Mouse (Mus musculus) central nervous system, embryonic 18 days (tissue): Measurements from ENCODE around the gene Olfr218. TPM values are rescaled to one million over a fixed set of nuclear protein-coding genes. Genes with fewer than 3 reads are reported as not detected.

ENCODE experiments used
- polyA plus RNA-seq: library from polyadenylated mRNA; depleted of rRNA; stranded (reverse); fragments of >200 nt; gene quantifications from 2 replicates; pipeline ENCODE4 v1.2.3, GENCODE M21; 2012; rRNA removed

Gene Olfr218
- polyA plus RNA-seq = not detected in 2 replicates

DNA sequence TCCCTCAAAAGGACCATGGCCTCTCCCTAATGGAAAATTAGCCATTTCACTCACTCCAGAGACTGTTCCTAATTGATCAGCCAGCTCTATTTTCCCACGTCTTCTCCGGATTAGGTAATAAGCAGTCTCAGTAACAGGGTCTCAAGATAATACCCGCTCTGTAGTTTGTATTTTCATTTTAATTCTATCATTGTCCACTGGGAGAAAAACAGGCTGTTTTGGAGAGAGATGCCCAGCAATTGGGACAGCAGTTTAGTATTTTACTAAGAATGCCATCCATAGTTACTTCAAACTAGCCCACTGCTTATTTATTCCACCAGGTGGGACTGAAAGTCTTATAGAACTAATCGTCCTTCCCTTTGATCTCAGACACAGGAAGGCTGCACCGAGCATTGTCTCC, at the start of gene Olfr218:
TSS of gene Olfr218 (plus strand) at position 301 of the 400 bp plus-strand sequence.

DNA sequence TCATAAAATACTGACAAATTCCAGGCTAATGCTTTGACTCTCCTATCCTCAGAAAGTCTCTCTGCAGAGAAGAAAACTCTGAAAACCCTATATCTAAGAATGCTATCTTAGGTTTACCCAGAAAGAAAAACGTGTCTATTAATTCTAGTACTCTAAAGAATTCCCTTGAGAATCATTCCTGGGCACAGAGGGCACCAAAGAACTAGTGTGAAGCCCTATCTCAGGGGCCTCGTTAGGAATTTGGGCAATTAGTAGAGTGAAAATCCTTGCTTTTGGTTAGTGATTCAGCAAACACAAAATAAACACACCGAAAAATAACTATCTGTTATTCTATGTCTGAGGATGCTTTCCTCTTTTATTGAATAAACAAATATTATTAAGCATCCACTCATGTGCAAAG, 7.1 kb upstream of the Olfr218 start, which contains the start of gene Olfr1406:
TSS of gene Olfr1406 (minus strand) at position 101 of the 400 bp plus-strand sequence.

DNA sequence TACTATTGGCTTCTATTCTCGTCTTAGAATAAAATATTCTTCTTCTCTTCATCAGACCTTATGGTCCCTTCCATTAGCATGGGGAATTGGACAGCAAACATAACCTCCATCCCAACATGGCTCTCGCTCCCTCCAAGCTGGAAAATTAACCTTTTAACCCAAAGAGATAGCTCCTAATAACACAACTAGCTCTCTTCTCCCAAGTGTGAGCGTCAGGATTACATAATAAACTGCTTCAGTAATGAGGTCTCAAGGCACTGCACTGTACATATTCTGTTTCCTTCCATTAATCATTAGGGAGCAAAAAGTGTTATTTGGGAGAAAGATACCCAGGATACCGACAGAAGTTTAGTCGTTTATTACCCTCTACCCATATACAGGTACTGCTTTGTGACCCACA, 14.5 kb downstream of the Olfr218 start, which contains the start of gene Olfr1404:
TSS of gene Olfr1404 (plus strand) at position 301 of the 400 bp plus-strand sequence.

DNA sequence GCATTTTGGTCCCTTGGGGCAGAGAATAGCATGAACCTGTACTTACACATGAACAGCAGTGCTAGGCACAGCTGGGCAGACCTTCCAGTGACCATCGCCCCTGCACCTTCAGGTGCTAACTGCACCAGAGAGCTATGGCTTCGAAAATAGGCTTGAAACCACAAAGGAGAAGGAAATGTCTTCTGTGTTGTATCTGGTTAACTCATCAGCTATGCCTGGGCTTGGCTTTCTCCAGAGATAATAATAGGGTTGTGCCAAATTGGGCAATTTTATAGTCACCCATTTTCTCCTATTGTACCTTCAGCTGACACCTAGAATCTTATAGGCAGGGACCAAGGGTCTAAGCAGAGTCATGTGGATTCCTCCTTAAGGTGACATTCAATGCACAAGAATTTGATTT, 29.5 kb downstream of the Olfr218 start, which contains the start of gene Fcer1a:
TSS of gene Fcer1a (minus strand) at position 134 of the 400 bp plus-strand sequence.

Other genes with a start within 250 kb of the Olfr218 start
- not detected in 2 replicates for gene Olfr16, start 247.4 kb upstream of the Olfr218 start, polyA plus RNA-seq
- not detected in 2 replicates for gene Olfr1408, start 60.4 kb upstream of the Olfr218 start, polyA plus RNA-seq
- not detected in 2 replicates for gene Olfr1406, start 7.2 kb upstream of the Olfr218 start, polyA plus RNA-seq
- not detected in 2 replicates for gene Olfr1404, start 14.6 kb downstream of the Olfr218 start, polyA plus RNA-seq
- gene Fcer1a, start 29.4 kb downstream of the Olfr218 start, polyA plus RNA-seq = 0.05 TPM in 1 of 2 replicates, not detected in the other
- gene Olfr418, start 68.2 kb downstream of the Olfr218 start, polyA plus RNA-seq = not detected in 2 replicates
- gene Mptx2, start 80.0 kb downstream of the Olfr218 start, polyA plus RNA-seq = not detected in 2 replicates
- gene Ackr1, start 135.9 kb downstream of the Olfr218 start, polyA plus RNA-seq = 96.9 and 102 TPM in 2 replicates
- 3.2 and 3.6 TPM in 2 replicates for gene Aim2, start 153.1 kb downstream of the Olfr218 start, polyA plus RNA-seq
- 319 and 352 TPM in 2 replicates for gene Cadm3, start 169.9 kb downstream of the Olfr218 start, polyA plus RNA-seq